Mouse (Mus musculus) retina, adult 2 months (tissue): Measurements from ENCODE around the gene Fkbp9.
"Not testable (repeated sequence)": the region's sequence is repeated elsewhere in the genome, so short reads cannot be mapped to it uniquely, and the experiment has no call there.

Source experiments
- DNase-seq: peaks from one replicate; pipeline ENCODE4 v3.0.0-alpha.2; 2012; ENCODE audit warnings: low read depth, low spot score

Fkbp9 gene

DNA sequence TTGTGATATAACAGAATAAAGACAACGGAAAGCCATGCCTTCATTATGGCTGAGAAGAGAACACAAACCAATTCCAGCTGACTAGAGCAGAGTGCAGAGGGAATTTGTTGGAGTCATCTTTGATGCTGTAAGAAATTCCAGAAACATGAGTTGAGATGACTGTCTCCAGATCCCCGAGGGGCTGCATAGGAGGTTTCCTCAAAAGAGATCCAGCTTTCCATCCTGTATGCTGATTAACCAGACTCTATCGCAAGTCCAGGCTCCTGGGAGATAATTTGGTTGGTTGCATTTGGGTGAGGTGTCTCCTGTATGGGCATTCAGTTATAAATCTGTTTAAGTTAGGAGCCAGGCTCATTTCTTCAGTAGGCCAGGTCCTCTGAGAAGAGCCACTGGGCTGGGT lies 5.8 kb downstream of the Fkbp9 start:
- no peak for DNase-seq

- no peak for DNase-seq
Measured at GRCm38 (mm10) chr6:56843229-56843628, 11.4 kb downstream of the Fkbp9 start.

- no peak for DNase-seq
Measured at GRCm38 (mm10) chr6:56844365-56844764, 12.5 kb downstream of the Fkbp9 start.

DNA sequence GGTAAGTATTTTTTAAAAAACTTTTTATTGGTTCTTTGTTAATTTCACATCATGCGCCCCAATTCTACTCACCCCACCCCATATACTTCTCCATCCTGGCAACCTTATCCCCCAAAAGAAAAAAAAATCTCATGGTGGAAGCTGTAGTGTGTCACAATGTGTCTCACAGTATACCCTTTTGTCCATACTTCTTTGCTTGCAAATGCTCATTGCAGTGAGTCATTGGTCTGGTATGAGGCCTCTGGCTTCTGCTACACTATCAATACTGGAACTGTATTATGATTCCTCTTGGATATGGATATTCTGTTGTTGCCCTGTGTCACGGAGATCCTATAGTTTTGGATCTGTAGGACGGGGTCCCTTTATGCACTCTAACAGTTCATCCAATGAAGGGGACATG lies 17.1 kb downstream of the Fkbp9 start:
- DNase-seq = no peak

DNA sequence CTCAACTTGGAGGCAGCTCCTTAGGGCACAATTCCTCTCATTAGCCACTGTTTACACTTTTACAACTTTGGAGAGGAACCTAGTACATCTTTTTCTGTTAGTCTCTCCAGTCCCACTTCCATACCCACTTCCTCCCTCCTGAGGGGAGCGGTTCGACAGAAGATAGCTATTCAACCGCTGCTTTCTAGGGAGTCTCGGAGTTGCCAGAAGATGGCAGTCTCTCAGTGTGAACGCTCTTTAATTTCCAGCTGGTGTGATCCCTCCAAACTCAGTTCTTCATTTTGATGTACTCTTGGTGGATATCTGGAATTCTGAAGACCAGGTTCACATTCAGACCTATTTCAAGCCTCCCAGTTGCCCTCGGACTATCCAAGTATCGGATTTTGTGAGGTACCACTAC lies 18.5 kb downstream of the Fkbp9 start:
- DNase-seq = no peak

DNA sequence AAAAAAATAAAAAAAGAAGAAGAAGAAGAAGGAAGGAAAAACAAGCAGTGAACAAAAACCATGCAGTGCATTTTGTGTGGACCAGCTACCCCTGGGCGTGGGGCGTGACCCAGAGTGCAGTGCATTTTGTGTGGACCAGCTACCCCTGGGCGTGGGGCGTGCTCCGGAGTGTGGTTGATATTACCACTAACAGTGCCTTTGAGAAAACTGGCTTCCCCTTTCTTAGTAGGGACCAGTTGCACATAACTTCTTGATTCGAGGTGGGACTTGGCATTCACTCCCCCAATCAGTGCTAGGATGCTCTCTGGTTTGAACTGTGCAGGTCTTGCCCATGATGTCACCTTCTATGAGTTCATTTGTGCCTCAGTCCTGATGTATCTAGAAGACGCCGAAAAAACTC lies 22.9 kb downstream of the Fkbp9 start:
- no peak for DNase-seq

DNA sequence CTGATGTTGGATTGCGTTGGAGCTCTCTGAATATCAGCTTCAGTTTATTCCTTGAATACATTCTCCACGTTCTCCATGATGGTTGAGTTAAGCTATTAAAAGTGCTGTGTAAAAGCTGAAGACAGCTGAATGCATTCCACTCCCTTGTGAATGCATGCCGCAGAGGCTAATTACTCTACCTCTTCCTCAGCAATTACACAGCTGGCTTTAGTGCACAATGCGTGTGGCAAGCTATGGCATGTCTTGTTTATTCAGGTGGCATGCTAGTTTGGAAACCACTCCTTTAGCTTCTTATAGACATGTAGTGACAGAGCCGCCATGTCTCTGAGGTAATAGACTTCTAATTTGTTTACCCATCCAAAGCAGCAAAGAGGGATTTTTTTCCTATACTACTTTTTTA lies 24.9 kb downstream of the Fkbp9 start:
- DNase-seq = no peak

DNA sequence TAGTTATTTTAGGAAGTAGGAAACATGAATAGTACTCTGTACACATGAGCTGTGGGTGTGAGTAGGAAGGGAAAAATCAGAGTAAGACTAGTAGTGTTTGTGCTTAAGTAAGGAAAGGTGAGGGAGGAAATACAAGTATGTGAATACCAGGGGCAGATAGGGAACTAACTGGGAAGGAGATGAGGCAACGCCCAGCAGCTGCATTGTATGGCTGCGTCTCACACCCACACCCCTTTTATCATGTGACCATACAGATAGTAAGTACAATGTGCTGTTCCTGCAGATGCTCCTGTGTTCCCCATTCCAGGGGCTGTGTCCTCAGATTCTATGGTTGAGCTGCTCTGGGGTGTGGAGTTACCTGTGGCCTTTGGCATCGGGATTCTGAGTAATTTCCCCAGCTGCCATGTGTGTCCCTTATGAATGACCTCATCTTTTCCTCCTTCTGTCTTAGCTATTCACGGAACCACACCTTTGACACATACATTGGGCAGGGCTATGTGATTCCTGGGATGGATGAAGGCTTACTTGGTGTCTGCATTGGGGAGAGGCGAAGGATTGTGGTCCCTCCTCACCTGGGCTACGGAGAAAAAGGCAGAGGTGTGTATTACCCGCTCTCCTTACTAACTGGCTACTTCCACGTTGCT lies 28.5 kb downstream of the Fkbp9 start:
- no peak for DNase-seq

GRCm38 (mm10) chr6:56866899-56867298 lies 35.0 kb downstream of the Fkbp9 start:
- not testable (repeated sequence) for DNase-seq

DNA sequence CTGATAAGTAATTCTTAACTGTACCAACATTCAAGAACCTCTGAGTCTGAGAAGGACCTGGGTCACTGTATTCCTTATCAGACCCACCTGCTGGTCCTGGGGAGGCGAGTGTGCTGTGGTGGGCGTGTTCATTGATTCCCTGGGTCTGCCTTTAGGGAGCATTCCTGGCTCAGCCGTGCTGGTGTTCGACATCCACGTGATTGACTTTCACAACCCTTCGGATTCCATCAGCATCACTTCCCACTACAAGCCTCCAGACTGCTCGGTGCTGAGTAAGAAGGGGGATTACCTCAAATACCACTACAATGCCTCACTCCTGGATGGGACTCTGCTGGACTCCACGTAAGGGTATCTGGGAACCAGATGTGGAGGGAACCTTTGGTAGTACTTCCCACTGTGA lies 36.7 kb downstream of the Fkbp9 start:
- no peak for DNase-seq

DNA sequence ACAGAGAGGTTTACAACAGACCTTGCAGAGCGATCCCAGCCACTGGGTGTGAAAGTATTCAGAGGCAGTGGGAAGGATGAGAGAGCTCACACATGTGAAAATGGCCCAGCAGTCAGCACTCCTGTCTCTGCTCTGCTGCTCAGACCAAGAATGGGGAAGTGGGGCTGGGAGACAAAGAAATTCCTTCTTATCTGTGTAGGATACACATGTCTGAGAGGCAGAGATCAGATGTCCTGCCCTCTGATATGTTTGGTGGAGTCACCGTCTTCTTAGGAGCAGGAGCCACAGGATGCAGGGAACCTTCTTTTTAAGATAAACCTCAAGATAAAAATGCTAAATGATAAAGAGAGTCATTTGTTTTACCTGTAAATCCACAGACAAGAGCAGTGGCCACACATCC lies 38.2 kb downstream of the Fkbp9 start:
- DNase-seq = no peak

DNA sequence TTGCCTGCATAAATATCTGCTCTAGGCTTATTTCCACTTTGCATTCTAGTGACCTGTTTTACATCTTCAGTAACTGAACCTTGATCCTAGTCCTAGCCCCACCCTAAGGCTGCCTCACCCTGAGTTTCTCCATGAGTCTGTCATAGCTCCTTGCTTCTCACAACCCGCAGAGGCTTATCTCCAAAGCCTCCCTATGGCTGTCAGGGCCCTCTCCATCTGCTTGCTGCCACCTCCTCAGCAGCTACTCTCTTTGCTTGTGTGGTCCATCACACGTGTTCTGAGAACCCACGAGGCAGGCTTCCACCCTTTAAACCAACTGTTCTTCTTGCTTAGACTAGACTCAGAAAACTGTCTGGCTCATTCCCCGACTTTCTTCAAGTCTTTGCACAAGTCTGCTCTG lies 45.0 kb downstream of the Fkbp9 start:
- DNase-seq = no peak

DNA sequence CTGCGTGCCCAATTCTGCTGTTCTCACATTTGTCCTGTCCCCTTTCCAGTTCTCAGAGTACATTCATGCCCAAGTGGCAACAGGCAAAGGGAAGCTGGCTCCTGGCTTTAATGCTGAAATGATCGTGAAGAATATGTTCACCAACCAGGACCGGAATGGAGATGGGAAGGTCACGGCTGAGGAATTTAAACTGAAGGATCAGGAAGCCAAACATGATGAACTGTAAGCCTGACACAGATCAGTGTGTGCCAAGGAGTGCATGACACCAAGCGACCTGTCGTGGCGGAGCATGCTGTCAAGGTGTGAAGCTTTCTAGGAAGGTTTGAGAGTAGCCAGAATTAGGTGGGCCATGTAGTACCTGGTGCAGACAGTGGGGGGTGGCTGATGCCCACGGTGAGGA lies 46.1 kb downstream of the Fkbp9 start:
- no peak for DNase-seq

DNA sequence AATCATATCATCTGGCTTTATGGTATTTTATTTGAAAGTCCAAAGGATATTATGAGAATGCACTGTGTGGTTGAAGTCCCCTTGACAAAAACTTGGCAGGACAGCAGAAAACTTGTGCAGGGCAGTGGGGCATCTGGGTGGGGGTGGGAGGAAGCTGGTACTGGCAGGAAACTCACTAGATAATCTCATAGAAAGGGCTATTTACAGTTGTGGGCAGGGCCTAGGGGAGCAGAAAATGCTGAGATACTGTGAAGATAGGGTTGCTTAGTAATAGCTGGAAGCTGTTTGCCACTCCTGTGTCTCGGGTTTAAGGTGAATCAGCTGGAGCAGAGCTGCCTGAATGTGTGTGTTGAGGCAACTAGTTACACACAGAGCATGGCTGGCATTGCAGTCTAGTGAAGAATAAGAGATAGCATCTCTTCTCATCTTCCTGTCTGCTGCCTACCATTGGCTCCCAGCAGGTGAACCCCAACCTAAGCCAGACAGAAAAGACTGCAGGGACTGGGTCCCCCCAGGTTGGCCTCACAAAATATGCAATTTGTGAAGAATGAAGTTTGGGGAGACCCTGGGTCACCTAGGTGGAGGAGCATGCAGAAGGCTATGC lies 47.6 kb downstream of the Fkbp9 start:
- DNase-seq = no peak

DNA sequence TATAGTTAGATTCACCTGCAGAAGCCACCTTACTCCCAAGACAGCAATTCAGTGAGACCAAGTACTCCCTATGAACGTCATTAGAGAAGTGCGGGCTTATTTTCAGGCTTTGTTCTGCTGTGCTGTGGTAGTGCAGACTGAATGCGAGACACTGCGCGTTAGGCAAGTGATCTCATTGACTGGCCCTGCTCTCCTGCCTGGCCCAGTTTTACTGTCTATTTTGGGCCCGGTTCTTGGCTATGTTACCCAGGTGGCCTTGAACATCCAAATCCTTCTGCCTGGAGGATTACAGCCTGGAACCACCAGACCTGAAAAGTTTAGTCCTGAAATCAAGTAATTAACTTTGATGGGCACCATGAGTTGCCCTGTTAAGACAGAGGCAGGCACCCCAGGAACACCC lies 56.7 kb downstream of the Fkbp9 start:
- no peak for DNase-seq

- DNase-seq = no peak
Measured at GRCm38 (mm10) chr6:56890762-56891161, 58.9 kb downstream of the Fkbp9 start.

- no peak for DNase-seq
Measured at GRCm38 (mm10) chr6:56899601-56900000, 67.7 kb downstream of the Fkbp9 start.

GRCm38 (mm10) chr6:56901336-56901735 lies 69.5 kb downstream of the Fkbp9 start:
- no peak for DNase-seq

DNA sequence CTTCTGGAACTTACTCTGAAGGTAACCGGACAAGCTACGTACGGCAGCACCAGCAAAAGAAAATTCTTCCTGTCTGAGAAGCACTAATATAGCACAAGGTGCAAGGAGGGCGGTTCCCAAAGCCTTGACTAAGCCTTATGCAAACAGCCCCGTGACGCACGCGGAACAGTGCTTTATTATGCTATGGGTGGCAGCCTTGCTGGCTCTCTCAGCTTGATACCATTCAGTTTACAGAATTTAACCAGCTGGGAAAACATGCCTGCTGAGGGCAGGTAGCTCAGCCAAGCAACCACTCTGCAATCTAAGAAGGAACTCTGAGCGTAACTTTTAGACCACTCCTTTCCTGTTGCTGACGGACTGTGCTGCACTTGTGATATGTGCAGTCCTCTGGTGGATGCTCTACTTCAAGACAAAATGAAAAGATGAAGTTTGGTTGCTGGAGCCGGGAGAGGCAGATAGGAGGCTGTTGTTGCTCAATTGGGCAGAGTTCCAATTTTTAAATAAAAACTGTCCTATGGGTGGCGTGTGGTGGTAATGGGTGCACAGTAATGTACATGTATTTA lies 70.0 kb downstream of the Fkbp9 start:
- DNase-seq = no peak

DNA sequence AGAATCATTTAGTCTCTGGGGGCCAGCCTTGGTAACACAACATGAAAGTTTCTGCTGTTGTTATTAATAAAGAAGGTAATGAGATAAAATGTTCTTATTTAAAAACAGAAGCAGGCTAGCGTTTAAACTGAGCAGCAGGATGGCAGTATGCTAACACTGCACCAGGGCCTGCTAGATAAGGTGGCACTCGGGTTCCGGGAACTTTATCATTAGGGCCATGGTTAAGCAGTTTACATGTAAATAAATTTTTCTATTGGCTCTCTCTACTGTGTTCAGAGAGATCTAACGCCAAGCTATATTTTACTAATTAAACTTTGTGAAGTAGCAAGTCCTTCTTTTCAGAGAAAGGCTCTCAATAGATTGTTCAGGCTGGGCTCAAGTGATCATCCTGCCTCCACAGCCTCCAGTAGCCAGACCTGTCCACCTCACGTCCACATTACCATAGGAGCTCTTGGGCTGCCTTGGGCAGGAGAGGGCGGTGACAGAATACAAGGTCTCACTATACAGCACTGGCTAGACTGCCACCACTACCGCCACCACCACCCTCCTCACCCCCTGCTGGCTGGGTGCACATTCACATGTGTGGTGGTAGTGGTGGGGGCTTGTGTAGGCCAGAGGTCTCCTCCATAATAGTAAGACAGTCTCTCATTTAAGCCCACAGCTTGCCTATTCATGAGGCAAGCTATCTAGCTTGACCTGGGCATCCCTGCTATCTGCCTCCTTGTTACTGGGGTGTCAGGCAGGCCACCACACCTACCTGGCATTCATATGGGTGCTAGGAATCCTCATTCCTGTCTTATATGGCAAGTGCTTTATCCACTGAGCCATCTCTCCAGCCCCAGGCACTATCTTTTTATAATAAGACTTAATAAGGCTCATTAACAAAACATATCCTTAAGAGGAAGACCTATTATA lies 71.0 kb downstream of the Fkbp9 start:
- no peak for DNase-seq

DNA sequence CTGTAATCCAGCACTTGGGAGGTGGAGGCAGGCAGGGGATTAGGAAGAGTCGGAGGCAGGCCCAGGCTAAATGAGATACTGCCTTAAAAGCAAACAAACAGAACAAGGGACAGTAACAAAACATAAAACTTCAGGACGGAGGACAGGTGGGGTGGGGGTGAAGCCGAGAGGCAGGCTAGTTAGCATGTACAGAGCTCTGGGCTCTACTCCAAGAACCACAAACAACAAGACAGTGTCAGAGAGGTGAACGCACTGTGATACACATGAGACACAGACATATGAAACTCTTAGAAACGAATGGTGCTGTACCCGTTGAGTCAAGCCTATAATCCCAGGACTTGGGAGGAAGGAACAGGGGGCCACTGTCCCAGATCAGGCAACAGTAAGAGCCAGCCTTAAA lies 72.0 kb downstream of the Fkbp9 start:
- DNase-seq = no peak

DNA sequence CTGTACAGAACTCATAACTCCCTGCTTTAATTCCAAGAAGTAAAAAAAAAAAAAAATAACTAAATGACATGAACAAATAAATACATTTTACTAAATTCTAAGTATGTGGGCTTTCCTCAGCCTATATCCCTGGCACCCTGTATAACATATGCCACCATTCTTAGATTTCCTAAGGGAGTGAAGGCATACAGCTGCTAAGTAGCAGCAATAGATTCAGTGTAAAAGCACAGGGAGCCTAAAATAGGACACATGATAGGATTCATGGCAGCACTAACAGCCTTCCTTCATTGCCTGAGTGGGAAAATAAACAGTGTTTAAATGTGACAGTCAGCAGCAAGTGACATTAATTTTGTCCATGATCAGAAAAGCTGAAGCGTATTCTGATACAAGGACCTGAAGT lies 72.5 kb downstream of the Fkbp9 start:
- no peak for DNase-seq

DNA sequence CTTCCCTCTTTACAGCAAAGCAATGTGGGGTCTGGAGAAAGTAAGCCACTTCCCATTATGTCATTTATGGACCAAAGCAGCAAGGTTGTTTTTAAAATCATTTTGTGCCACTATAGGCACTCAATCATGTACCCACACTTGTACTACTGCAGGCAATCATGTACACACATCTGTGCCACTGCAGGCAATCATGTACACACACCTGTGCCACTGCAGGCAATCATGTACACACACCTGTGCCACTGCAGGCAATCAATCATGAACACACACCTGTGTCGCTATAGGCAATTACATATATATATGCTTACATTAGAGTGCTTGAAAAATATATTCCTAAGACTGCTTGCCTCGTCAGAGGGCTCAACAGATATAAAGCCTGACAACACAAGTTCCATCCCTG lies 73.1 kb downstream of the Fkbp9 start:
- DNase-seq = no peak
